27 mouse cellular contexts compared by ENCODE assay signal in genomic region chr1:97667288-97667687, GRCm38 (mm10). TPM values are rescaled to one million over a fixed set of nuclear protein-coding genes. Genes with fewer than 3 reads are reported as not detected.
A peak's percentile ranks its signal among the peaks of the same experiment; 100 is the strongest.
DNase-seq lines count a peak whose midpoint lies in the region; ATAC-seq lines count a peak whose summit lies in the region.
"Had no signal": no experiment of that assay in that cellular context is flagged by ENCODE, and none has a peak within 500 bp of the region (broad histone marks: within the 10 kb centered on the region; RNA-seq: fewer than 3 reads in every experiment).

No protein-coding gene starts in this region.

- WGBS in midbrain, embryonic 11.5 days: 97% methylated on average over 1 of the region's 1 CpGs
- WGBS in midbrain, embryonic 10.5 days: 94% methylated on average over 1 of the region's 1 CpGs

- ATAC-seq in midbrain, embryonic 11.5 days (ENCODE audit: low FRiP score): no peak
- 0 out of 2 replicates have a peak, but pooled peaks have one; percentile 27 for ATAC-seq in granulocyte monocyte progenitor cell, adult 5-6 weeks (replicated peaks; ENCODE audit: poor library complexity, severe bottlenecking)
- ATAC-seq in neutrophil, adult 5-6 weeks (ENCODE audit: extremely low read depth, insufficient number of reproducible peaks, low FRiP score, poor library complexity, severe bottlenecking): peak; percentile 58; the same call in 1 of the 2 replicates
- no peak for ATAC-seq in CD4-positive, CD25-positive, alpha-beta regulatory T cell, adult 4 months
- ATAC-seq: activated CD4-positive, CD25-positive, alpha-beta regulatory T cell, adult 4 months; forebrain, embryonic 14.5 days; forebrain, embryonic 16.5 days; Patski had no signal

- H3K27ac ChIP-seq in midbrain, embryonic 11.5 days (ENCODE audit: low read depth, low read length): no peak overlapping the region
- no peak overlapping the region for H3K27ac ChIP-seq in midbrain, embryonic 10.5 days (replicated peaks)
- H3K27ac ChIP-seq: embryonic facial prominence, embryonic 13.5 days; embryonic facial prominence, embryonic 15.5 days; forebrain, embryonic 10.5 days; forebrain, embryonic 12.5 days had no signal

- H3K4me2 ChIP-seq in midbrain, embryonic 11.5 days: no peak overlapping the region
- H3K4me2 ChIP-seq: embryonic facial prominence, embryonic 13.5 days; embryonic facial prominence, embryonic 15.5 days; forebrain, embryonic 12.5 days had no signal

- intact Hi-C loops in left cerebral cortex, postnatal 10 days (cut with DNase I): loop anchor here (10.0 kb wide), 1 partner anchor 112 kb away; no protein-coding TSS in a partner anchor

- peaks cover 2% of the 10 kb centered on the region; the same call in 1 of the 2 replicates for H3K4me1 ChIP-seq in midbrain, embryonic 11.5 days (ENCODE audit: control insufficient read depth, insufficient read depth, low read length)
- peaks cover 3% of the 10 kb centered on the region; the same call in 1 of the 2 replicates for H3K4me1 ChIP-seq in midbrain, embryonic 10.5 days
- H3K4me1 ChIP-seq: embryonic facial prominence, embryonic 13.5 days had no signal

- H3K4me3 ChIP-seq in midbrain, embryonic 11.5 days (ENCODE audit: low read depth, low read length): no peak overlapping the region
- H3K4me3 ChIP-seq in midbrain, embryonic 10.5 days: no peak overlapping the region
- H3K4me3 ChIP-seq: embryonic facial prominence, embryonic 13.5 days; embryonic facial prominence, embryonic 15.5 days; erythroblast, embryonic 14.5 days; forebrain, embryonic 10.5 days; forebrain, embryonic 12.5 days had no signal

- H3K27me3 ChIP-seq in midbrain, embryonic 11.5 days (ENCODE audit: control insufficient read depth, insufficient read depth, low read length): no peaks in the 10 kb centered on the region
- H3K27me3 ChIP-seq in midbrain, embryonic 10.5 days (ENCODE audit: low read depth, poor library complexity, severe bottlenecking): peaks cover 14% of the 10 kb centered on the region
- H3K27me3 ChIP-seq: CH12.LX; embryonic facial prominence, embryonic 13.5 days; embryonic facial prominence, embryonic 15.5 days; forebrain, embryonic 12.5 days; Patski had no signal

- H3K36me3 ChIP-seq in midbrain, embryonic 11.5 days (ENCODE audit: control insufficient read depth, insufficient read depth, low read length): no peaks in the 10 kb centered on the region
- no peaks in the 10 kb centered on the region for H3K36me3 ChIP-seq in midbrain, embryonic 10.5 days
- H3K36me3 ChIP-seq: embryonic facial prominence, embryonic 13.5 days; embryonic facial prominence, embryonic 15.5 days; forebrain, embryonic 10.5 days; forebrain, embryonic 12.5 days; G1E had no signal

- H3K9ac ChIP-seq in midbrain, embryonic 11.5 days (ENCODE audit: low read length): no peak overlapping the region
- H3K9ac ChIP-seq: embryonic facial prominence, embryonic 13.5 days; embryonic facial prominence, embryonic 15.5 days; forebrain, embryonic 12.5 days had no signal

- DNase-seq in midbrain, embryonic 11.5 days (ENCODE audit: low spot score, missing footprints): peak; percentile 19
- no peak for DNase-seq in midbrain, embryonic 10.5 days (ENCODE audit: low spot score)
- no peak for DNase-seq in left cerebral cortex, postnatal 10 days (ENCODE audit: extremely low spot score in 1 of 2, low spot score in 2 of 2)
- DNase-seq: adrenal gland, adult 8-10 months; adrenal gland, postnatal 14 days; adrenal gland, postnatal 36 days; cerebellum, adult 11 months; cerebellum, adult 18-20 months; cerebellum, adult 8-10 months; cerebellum, adult 9-11 months; cerebellum, postnatal 14 days; cerebellum, postnatal 36 days; embryo, embryonic 11 days had no signal

- H3K9me3 ChIP-seq in midbrain, embryonic 11.5 days (ENCODE audit: control insufficient read depth, low read length): no peaks in the 10 kb centered on the region
- no peaks in the 10 kb centered on the region for H3K9me3 ChIP-seq in midbrain, embryonic 10.5 days (replicated peaks)
- H3K9me3 ChIP-seq: embryonic facial prominence, embryonic 13.5 days; embryonic facial prominence, embryonic 15.5 days; forebrain, embryonic 10.5 days; forebrain, embryonic 12.5 days; G1E had no signal

RNA-seq across cellular contexts. Expression of gene D1Ertd622e, which starts 5.4 kb away (rescaled TPM):
- 55.5 and 59.3 TPM in 2 replicates for polyA plus RNA-seq in midbrain, embryonic 11.5 days (2014; fragmentation: Nextera tagmentation; extraction: Ambion mirVana)
- polyA plus RNA-seq in midbrain, embryonic 10.5 days (2016; fragmentation: Nextera tagmentation; extraction: Ambion mirVana): 39.0 and 39.8 TPM in 2 replicates
- total RNA-seq in granulocyte monocyte progenitor cell, adult 5-6 weeks (2014; fragmentation: Nextera tagmentation): 30.1 and 31.0 TPM in 2 replicates
- total RNA-seq in granulocyte monocyte progenitor cell, adult 5-6 weeks (2017): 33.0 and 53.3 TPM in 2 replicates
- total RNA-seq in neutrophil, adult 5-6 weeks (2017): 141 and 153 TPM in 2 replicates
- 10 to 100 TPM; 15.2 to 16.1 TPM for polyA plus RNA-seq in CD4-positive, CD25-positive, alpha-beta regulatory T cell, adult 4 months (2017; shearing (Covaris generic))
- 10 to 100 TPM; 59.0 to 60.0 TPM for total RNA-seq in left cerebral cortex, postnatal 10 days (2021)

Comparison
In these comparisons a context has a peak if more than half of its experiments do, and no peak if none do; other contexts are left out.
1. ATAC-seq: peak in granulocyte monocyte progenitor cell, adult 5-6 weeks (single experiment) and neutrophil, adult 5-6 weeks (single experiment); none in midbrain, embryonic 11.5 days (single experiment) and CD4-positive, CD25-positive, alpha-beta regulatory T cell, adult 4 months (single experiment).